Mouse (Mus musculus): ENCODE data around the gene Hsf4.

Hsf4 gene

GRCm38 (mm10) chr8:105259721-105260320 lies 9.8 kb upstream of the Hsf4 start:
- DNase-seq, result peak; percentile 86 to 87

GRCm38 (mm10) chr8:105260371-105261099 lies 9.1 kb upstream of the Hsf4 start:
- DNase-seq, result peak in 1 of 2 experiments; percentile 61

- DNase-seq, result no peak
Measured at GRCm38 (mm10) chr8:105261326-105261980, 8.1 kb upstream of the Hsf4 start.

- no peak for DNase-seq
Measured at GRCm38 (mm10) chr8:105263244-105263912, 6.2 kb upstream of the Hsf4 start.

- DNase-seq, result peak; percentile 84 to 88
Measured at GRCm38 (mm10) chr8:105264024-105264982, 5.3 kb upstream of the Hsf4 start, which contains the start of the genes Tradd and Fbxl8. Gene Tradd (minus strand): TSS chr8:105264609. Gene Fbxl8 (plus strand): TSS chr8:105264648.

GRCm38 (mm10) chr8:105265128-105265527 lies 4.5 kb upstream of the Hsf4 start:
- DNase-seq, result peak; percentile 44 to 50

GRCm38 (mm10) chr8:105266775-105267174 lies 2.8 kb upstream of the Hsf4 start:
- peak in 1 of 2 experiments; percentile 39 for DNase-seq

- DNase-seq, result peak; percentile 56 to 76
Measured at GRCm38 (mm10) chr8:105268342-105269074, 1.1 kb upstream of the Hsf4 start.

- DNase-seq, result peak; percentile 57 to 80
Measured at GRCm38 (mm10) chr8:105269075-105269458, 534 bp upstream of the Hsf4 start.

- peak in 1 of 2 experiments; percentile 24 for DNase-seq
Measured at GRCm38 (mm10) chr8:105270101-105270915, 707 bp downstream of the Hsf4 start.

- DNase-seq, result peak in 1 of 2 experiments; percentile 27
Measured at GRCm38 (mm10) chr8:105270916-105271186, 1.2 kb downstream of the Hsf4 start.

GRCm38 (mm10) chr8:105275387-105275786 lies 5.8 kb downstream of the Hsf4 start:
- peak in 1 of 2 experiments; percentile 20 for DNase-seq

GRCm38 (mm10) chr8:105275840-105276239 lies 6.2 kb downstream of the Hsf4 start, which contains the start of gene Nol3:
Gene Nol3 (plus strand): TSS chr8:105276140.
- DNase-seq, result no peak

- peak; percentile 72 to 73 for DNase-seq
Measured at GRCm38 (mm10) chr8:105276292-105277120, 6.9 kb downstream of the Hsf4 start.

GRCm38 (mm10) chr8:105278911-105279334 lies 9.3 kb downstream of the Hsf4 start:
- peak; percentile 79 to 88 for DNase-seq

- no peak for DNase-seq
Measured at GRCm38 (mm10) chr8:105280567-105280966, 11.0 kb downstream of the Hsf4 start.

- DNase-seq, result peak; percentile 55 to 86
Measured at GRCm38 (mm10) chr8:105281821-105282220, 12.2 kb downstream of the Hsf4 start.

- no peak for DNase-seq
Measured at GRCm38 (mm10) chr8:105282239-105282638, 12.6 kb downstream of the Hsf4 start.

GRCm38 (mm10) chr8:105283074-105283473 lies 13.5 kb downstream of the Hsf4 start:
- DNase-seq, result peak; percentile 77 to 80
